Mouse (Mus musculus) kidney, adult 11 months (tissue): ENCODE results near the gene Bcor.

Experiments used
- DNase-seq: peaks from one replicate; pipeline ENCODE4 v3.0.0; 2022

Gene Bcor

DNA sequence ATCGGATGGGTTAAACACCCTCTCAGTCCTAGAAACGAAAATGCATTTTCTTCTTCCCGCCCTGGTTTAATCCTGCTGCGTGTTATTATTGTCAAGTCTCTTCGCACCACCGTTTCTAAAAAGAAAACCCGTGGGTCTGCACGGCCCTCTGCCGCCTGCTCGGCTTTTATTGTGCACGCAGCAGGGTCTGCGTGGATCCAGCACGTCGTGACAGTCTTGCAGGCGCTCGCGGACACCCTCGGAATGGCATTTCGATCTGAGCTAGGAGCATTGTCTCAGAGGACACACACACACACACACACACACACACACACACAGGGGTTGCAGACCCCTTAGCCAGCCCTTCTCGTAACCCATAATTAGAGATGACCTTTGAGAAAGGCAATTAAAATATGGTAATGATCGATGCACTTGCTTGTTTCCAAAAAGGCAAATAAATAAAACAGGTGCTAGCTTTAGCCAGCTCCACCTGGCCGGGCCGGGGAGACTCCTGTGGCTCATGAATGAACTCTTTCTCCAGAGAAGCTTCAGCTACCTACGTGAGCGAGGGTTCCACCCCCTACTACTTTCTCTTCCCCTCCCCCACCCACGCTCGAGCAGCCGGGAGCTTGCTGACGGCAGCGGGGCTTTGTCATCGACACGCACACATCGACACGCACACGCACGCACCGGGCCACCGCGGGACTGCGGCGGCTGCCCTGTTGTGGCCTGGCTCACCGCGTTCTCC lies 8.7 kb downstream of the Bcor start:
- DNase-seq: no peak

DNA sequence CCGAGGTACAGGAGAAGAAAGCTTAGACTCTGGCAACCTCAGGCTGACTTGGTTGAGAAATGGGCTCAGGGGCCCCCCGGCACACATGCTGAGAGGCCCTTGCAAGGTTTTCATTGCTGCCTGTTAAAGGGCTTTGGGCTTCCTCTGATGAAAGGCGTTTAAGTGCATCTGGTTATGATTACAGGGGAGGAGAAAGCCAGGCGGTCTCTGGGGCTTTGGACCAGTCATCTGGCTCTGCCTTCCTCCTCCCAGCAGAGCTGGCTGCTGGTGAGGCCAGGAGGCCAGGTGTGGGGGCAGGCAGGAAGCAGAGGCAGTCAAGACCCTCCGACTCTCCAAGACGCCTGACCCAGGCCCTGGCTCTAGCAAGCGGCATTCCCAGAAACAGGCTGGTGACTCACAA lies 9.7 kb downstream of the Bcor start:
- DNase-seq: no peak

GRCm38 (mm10) chrX:12146263-12146662 lies 13.9 kb downstream of the Bcor start:
- DNase-seq: no peak

DNA sequence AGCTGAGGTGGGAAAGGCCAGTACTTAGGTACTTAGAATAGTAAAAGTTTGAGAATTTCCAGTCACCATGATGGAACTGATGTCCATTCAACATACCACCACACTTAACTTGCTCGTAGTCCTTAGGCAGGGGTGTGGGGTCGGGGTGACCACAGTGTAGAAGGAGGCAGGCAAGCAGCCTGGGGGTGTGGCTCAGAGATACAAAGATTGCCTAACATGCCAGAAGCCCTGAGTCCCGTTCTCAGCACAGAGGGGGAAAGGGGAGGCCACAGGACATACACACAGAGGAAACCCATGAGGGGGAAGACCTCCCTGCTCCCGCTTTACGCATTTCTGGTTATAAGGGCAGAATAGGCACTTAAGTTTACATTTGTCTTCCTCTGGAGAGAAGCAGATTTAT lies 17.3 kb downstream of the Bcor start:
- no peak for DNase-seq

DNA sequence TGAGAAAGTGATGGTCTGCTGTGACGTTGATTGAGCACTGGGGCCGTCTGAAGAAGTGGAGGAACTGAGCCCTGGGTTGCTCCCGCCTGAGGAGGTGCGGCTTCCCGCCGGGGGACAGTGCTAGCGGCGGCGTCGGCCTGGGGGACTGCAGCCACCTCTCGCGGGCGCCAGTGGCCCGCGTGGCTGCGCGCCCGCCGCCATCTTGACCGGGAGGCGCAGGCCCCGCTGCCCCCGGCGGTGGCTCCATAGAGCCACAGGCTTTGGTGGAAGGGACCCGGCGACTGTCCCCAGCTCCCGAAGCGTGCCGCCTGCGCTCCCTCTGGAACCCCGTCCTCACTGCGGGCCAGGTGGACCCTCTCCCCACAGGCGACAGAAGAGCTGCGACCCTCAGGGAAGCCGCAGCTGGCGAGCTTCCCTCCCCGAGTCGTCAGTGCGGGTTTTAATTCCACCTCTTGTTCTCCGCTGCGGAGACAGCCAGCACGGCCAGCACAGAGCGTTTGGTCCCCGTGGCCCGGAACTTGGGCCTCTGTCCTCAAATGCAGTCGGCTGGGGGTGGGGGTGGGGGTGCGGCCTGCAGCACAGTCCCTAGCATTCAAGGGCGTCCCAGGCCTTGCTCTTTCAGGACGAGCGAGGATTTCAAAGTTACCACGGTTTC lies 19.9 kb downstream of the Bcor start:
- no peak for DNase-seq

- no peak for DNase-seq
Measured at GRCm38 (mm10) chrX:12138266-12138665, 21.9 kb downstream of the Bcor start.

DNA sequence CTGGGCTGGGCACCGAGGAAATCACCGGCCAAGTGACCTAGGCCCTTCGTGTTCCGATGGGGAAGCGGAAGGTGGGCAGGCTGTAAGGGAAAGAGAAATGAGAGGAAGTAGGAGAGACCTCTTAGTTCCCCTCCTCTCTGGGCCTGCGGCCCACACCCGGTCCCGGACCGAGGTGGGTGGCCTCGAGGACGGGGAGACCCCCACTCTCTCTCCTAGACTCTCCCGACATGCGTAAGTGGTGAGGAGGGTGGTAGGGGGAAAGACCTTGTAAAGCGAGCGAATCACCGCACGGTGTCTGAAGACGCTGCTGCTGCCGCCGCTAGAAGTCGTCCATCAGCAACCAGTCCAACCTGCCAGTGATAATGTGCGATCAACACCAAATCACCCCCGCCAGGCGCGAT lies 23.0 kb downstream of the Bcor start:
- no peak for DNase-seq

DNA sequence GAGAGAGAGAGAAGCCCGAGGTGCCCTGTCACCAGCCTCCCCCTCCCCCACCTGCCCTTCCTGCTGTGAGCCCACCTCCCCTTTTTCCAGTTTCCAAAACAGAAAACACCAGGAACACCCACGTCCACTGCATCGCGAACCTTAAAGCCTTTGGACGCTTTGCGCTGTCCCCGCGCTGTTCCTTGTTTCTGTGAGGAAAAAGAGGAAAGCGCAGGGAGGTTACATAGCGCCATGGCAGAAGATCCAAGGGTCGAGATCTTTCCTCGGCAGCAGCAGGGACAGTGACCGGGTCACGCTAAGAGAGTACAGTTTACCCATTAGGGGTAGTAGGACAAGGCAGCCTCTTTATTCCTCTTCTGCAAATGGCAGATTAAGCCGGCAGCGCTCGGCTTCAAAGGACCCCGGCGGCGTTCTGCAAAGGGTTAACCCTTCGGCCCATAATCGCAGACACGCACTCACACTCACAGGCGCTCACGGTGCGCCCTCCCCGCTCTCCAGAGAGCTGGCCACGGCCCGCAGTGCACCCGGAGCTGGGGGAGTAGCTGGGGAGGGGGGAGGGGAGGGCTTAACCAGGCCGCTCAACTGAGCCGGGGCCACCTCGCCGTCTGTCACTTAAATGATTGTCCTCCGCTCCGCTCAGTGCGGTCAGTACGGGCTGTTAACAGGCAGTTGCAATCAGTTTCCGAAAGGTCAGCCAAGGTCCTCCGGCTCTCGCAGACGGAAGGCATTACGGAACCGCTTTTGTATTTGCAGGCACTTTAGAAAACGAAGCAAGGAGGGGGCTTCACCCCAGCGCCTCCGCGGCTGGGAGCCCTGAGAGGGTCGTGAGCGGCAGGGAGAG lies 23.7 kb downstream of the Bcor start:
- DNase-seq: no peak

- DNase-seq: no peak
Measured at GRCm38 (mm10) chrX:12135121-12136111, 24.7 kb downstream of the Bcor start.

DNA sequence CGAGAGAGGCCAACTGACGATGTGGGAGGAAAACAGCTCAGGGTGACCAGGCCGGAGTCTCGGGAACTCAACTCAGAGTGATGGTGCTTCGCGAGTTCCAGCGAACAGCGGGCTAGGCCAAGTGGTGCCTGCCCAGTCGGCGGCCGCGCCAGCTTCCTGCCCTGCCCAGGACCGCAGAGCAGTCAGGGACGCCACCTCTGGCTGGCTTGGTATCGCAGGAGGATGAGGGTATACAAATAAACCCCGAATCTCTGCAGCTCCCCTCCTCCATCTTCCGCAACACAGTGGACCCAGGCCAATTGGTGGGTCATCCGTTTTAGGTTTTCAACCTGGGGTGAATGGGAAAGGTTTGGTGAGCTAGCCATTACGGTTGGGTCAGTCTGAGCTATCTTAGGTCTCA lies 25.6 kb downstream of the Bcor start:
- peak; percentile 46 for DNase-seq

- no peak for DNase-seq
Measured at GRCm38 (mm10) chrX:12133836-12134431, 26.2 kb downstream of the Bcor start.

GRCm38 (mm10) chrX:12133178-12133835 lies 26.8 kb downstream of the Bcor start:
- DNase-seq: no peak

DNA sequence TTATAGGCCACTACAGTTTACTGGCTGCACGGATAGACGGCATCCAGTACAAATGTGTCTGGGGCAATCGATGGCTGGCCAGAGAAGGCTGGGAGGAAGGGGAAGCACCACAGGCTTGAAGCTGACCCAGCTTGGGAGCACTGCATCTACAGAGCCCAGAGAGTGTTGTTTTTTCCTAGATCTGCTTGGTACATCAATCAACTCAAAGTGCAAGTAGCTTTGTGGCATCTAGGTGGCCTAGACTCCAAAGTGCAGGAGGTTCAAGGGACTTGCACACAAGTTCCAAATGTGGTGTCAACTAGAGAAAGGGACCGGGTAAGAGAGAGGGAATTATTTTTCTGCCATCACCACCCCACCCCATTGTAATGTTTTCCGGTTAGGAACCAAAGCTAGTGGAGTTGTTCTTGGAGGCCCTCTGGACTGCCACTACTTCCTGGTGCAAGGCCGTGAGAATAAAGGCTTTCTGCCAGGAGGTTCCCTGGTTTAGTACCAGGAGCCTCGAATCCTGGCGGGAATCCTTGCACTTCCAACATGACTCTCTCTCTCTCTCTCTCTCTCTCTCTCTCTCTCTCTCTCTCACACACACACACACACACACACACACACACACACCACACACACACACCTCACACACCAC lies 27.5 kb downstream of the Bcor start:
- no peak for DNase-seq

- DNase-seq: no peak
Measured at GRCm38 (mm10) chrX:12129828-12130809, 30.0 kb downstream of the Bcor start.

DNA sequence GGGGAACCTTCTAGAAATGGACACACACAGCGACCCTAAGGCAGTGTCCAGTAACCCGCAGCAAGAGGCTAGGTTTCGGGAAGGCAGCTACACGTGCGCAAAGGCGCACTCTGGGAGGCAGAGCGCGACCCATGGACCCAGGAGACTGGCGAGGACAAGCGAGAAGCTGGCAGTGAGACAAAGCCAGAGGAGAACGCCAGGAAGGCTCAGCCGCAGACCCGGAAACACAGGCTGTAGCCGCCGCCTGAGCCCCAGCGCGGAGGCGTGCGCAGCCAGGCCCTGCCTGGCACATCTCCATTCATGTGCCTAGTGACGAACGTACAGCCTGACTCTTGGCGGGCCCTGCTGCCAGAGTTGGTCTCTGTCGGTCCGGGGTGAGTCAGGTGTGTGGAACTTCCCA lies 30.9 kb downstream of the Bcor start:
- peak; percentile 68 for DNase-seq

GRCm38 (mm10) chrX:12128165-12129083 lies 31.7 kb downstream of the Bcor start:
- no peak for DNase-seq

DNA sequence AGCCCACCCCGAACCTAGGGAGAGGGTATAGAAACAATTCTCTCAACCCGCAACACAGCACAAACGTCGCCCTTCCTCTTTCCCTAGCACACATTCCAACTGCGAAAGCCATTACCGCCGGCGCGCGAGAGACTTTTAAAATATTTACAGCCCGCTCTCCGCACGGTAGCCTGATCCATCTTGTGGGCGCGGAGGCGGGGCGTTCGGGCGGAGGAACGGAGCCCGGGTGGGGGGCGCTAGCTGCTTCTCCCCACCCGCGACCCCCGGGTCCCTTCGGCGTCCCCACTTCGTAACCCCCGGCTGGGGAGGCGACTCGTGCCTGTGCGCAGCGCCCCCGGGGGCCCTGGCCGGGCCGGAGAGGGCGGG lies 32.4 kb downstream of the Bcor start:
- DNase-seq: no peak

DNA sequence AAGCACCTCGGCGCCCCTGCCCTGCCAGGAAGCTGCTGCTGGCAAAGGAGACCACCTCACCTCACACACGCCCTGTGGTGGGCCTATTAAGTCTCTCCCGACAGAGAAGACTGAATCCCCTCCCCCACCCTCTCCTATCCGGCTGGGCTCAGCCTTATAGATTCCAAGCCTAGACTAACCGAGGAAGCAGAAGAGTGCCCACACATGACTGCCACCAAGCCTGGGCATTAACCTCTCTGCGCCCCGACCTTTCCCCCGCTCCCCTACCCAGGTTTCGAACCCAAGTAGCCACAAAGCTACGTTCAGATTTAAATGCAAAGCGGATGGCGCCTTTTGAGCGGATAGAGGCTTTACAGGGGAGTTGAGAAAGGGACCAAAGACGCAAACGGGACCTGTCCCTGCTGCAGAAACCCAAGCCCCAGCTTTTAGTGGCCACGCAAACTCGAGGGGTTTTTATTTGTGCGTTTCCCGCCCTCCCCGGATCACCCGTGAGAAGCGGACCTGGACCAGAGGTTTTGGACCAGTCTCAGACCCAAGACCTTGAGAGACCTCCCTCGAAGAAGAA lies 33.0 kb downstream of the Bcor start:
- DNase-seq: no peak
